Mouse (Mus musculus): ENCODE results near the gene Scaf1.

GRCm38 (mm10) chr7:45050945-45051600 is 34.9 kb upstream of the Scaf1 start:
- TF ChIP-seq POLR2A (IDR thresholded peaks at IDR 0.05; ENCODE audit: low read depth, low read length) (no peak), CTCF (IDR thresholded peaks at IDR 0.05; ENCODE audit: extremely low read depth, insufficient read length, insufficient replicate concordance, low read depth, low read length) (no peak)
